Mouse (Mus musculus) bone marrow macrophage, adult 2 months (primary cell): ENCODE measurements around the gene Lsm7.

ENCODE experiments used
- CTCF ChIP-seq: IDR thresholded peaks from 2 replicates; pipeline ENCODE4 v1.5.1; 2012; ENCODE audit warnings: low read depth, mild to moderate bottlenecking, low read length, moderate library complexity
- POLR2A ChIP-seq: IDR thresholded peaks from 2 replicates; pipeline ENCODE4 v1.6.1; 2012; ENCODE audit warnings: mild to moderate bottlenecking, low read depth, low read length, borderline replicate concordance

DNA sequence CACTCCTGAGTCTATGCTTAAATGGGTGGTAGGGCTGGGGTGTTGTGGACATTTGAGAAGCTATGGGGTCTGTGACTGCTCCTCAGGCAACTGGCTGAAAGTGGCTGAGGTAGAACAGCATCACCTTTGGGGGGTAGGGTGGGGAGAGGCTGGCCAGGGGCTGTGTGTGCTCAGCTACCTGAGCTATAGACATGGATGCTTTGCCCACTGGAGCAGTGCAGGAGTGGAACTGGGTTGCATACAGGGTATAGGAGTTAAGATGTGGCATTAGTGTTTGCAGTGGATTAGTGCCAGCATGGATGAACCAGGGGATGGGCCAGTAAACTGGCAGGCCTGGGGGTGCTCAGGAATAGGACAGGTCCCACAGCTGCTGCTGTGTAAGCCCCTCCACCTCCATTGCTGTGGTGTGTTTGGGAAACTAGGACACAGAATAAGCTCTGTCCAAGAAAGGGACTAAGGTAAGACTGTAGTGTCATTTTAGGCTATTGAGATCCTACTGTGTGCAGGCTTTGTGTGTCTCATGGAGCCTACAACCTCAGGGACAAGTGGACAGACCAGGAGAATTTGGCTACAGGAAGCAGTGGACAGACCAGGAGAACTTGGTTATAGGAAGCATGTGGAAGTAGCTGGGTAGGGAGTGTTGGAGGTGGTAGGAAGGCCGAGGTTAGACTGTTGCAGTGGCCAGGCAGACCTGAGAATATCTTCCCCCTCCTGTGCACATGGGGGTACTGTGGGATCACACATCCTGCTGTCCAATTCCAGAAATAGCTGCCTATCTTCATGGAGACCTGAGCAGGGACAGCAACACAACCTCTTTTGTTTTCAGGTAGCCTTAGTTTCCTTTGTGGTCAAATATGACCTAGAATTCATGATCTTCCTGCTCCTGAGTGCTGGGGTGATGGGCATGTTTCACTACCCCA is 25.4 kb downstream of the Lsm7 start:
- TF ChIP-seq POLR2A: no peak
- no peak for TF ChIP-seq CTCF
